Mouse (Mus musculus) layer of hippocampus, postnatal 14 days (tissue): ENCODE results near the gene Chaf1a. TPM values are rescaled to one million over a fixed set of nuclear protein-coding genes. Genes with fewer than 3 reads are reported as not detected.

Experiments used
- DNase-seq, 2 experiments: peaks; one replicate each; pipeline ENCODE4 v3.0.0; 2021 to 2022; ENCODE audit warnings: low spot score in 2 of 2, mixed read lengths in 1 of 2
- long read RNA-seq, 2 experiments: library from polyadenylated mRNA; stranded (forward); transcript quantifications; one replicate each; pipeline ENCODE4 v2.0.0; 2021
- total RNA-seq, 2 experiments: library from RNA; stranded (reverse); gene quantifications; 2 replicates each; pipeline ENCODE4 v1.2.3; 2021

The Chaf1a gene
- 1 to 10 TPM; 3.5 to 5.0 TPM for total RNA-seq
- long read RNA-seq, experiment 1, full-length matches to known transcripts: 3 of 4 reads
- long read RNA-seq, experiment 1, partial matches to known transcripts: 0 of 4 reads
- long read RNA-seq, experiment 1, other reads (novel, unspliced or antisense): 1 of 4 reads
- long read RNA-seq, experiment 2, full-length matches to known transcripts: 8 of 12 reads
- long read RNA-seq, experiment 2, partial matches to known transcripts: 2 of 12 reads
- long read RNA-seq, experiment 2, other reads (novel, unspliced or antisense): 2 of 12 reads

GRCm38 (mm10) chr17:56040030-56040856 is at the start of gene Chaf1a:
Gene Chaf1a (plus strand): TSS chr17:56040439.
- DNase-seq: peak; percentile 94 to 98

- no peak for DNase-seq
These were observed 44.2 kb upstream of the Chaf1a start for GRCm38 (mm10) chr17:55996007-55996406.

- no peak for DNase-seq
These were observed 40.3 kb upstream of the Chaf1a start for GRCm38 (mm10) chr17:55999794-56000499.

- DNase-seq: no peak
These were observed 37.2 kb upstream of the Chaf1a start for GRCm38 (mm10) chr17:56003000-56003399.

GRCm38 (mm10) chr17:56005415-56006061 is 34.7 kb upstream of the Chaf1a start, which contains the start of the genes Stap2 and Mpnd:
Gene Stap2 (minus strand): TSS chr17:56005584.
Gene Mpnd (plus strand): TSS chr17:56005711.
- no peak for DNase-seq

- no peak for DNase-seq
These were observed 33.3 kb upstream of the Chaf1a start for GRCm38 (mm10) chr17:56006956-56007355.

- no peak for DNase-seq
These were observed 32.5 kb upstream of the Chaf1a start for GRCm38 (mm10) chr17:56007444-56008355.

- peak; percentile 92 to 97 for DNase-seq
These were observed 31.7 kb upstream of the Chaf1a start for GRCm38 (mm10) chr17:56008356-56009087.

GRCm38 (mm10) chr17:56009088-56009961 is 30.9 kb upstream of the Chaf1a start:
- peak; percentile 93 to 94 for DNase-seq

- no peak for DNase-seq
These were observed 30.3 kb upstream of the Chaf1a start for GRCm38 (mm10) chr17:56009962-56010240.

- no peak for DNase-seq
These were observed 30.0 kb upstream of the Chaf1a start for GRCm38 (mm10) chr17:56010255-56010654.

GRCm38 (mm10) chr17:56010681-56011080 is 29.6 kb upstream of the Chaf1a start:
- peak in 1 of 2 experiments; percentile 71 for DNase-seq

GRCm38 (mm10) chr17:56011441-56011840 is 28.8 kb upstream of the Chaf1a start:
- no peak for DNase-seq

- DNase-seq: no peak
These were observed 24.9 kb upstream of the Chaf1a start for GRCm38 (mm10) chr17:56015293-56015692.

GRCm38 (mm10) chr17:56016382-56016781 is 23.9 kb upstream of the Chaf1a start:
- no peak for DNase-seq

- DNase-seq: no peak
These were observed 23.1 kb upstream of the Chaf1a start for GRCm38 (mm10) chr17:56016793-56017785.

- no peak for DNase-seq
These were observed 22.4 kb upstream of the Chaf1a start for GRCm38 (mm10) chr17:56017848-56018247.
